Mouse (Mus musculus) embryonic fibroblast, embryonic 13.5 days (primary cell): Measurements from ENCODE around the gene Slc4a2. TPM values are rescaled to one million over a fixed set of nuclear protein-coding genes. Genes with fewer than 3 reads are reported as not detected.

Experiments used
- H3K27ac ChIP-seq: 2 replicates; pipeline ENCODE4 v1.5.1; 2012; ENCODE audit warnings: low read length, control low read depth, inconsistent platforms; ENCODE audit not compliant: insufficient read depth
- H3K4me1 ChIP-seq: 2 replicates; pipeline ENCODE4 v1.6.1; 2011; ENCODE audit warnings: low read length; ENCODE audit not compliant: control insufficient read depth, insufficient read depth
- H3K4me3 ChIP-seq: 2 replicates; pipeline ENCODE4 v1.5.1; 2011; ENCODE audit warnings: mild to moderate bottlenecking, control low read depth, low read length; ENCODE audit not compliant: insufficient read depth
- CTCF ChIP-seq: IDR thresholded peaks from 2 replicates; pipeline ENCODE4 v1.5.1; 2011; ENCODE audit warnings: mild to moderate bottlenecking, control low read depth, low read length, moderate library complexity, borderline replicate concordance; ENCODE audit not compliant: insufficient read depth
- POLR2A ChIP-seq: IDR thresholded peaks from 2 replicates; pipeline ENCODE4 v1.6.1; 2011; ENCODE audit warnings: low read depth, mild to moderate bottlenecking, control low read depth, low read length, moderate library complexity
- polyA plus RNA-seq: library from polyadenylated mRNA; stranded (reverse); fragments of >200 nt; gene quantifications from 2 replicates; pipeline ENCODE4 v1.2.4, GENCODE M21; 2011; ENCODE audit warnings: low read depth; ENCODE audit not compliant: missing spikeins, insufficient read length

Slc4a2 gene
- polyA plus RNA-seq, 1 experiment: 59.0 TPM

GRCm38 (mm10) chr5:24455613-24456012, 32.0 kb downstream of the Slc4a2 start:
- no peak overlapping the region for H3K27ac ChIP-seq
- no peak overlapping the region for H3K4me3 ChIP-seq
- no peak for TF ChIP-seq POLR2A
- no peak for TF ChIP-seq CTCF
- H3K4me1 ChIP-seq: peaks cover 11% of the 10 kb centered on the region

- TF ChIP-seq CTCF (no peak), POLR2A (no peak)
- Histone ChIP-seq H3K27ac (no peak overlapping the region), H3K4me1 (peaks cover 10% of the 10 kb centered on the region), H3K4me3 (no peak overlapping the region)
Observed at GRCm38 (mm10) chr5:24466762-24467161, 43.1 kb downstream of the Slc4a2 start.

GRCm38 (mm10) chr5:24470600-24470999, 47.0 kb downstream of the Slc4a2 start:
- Histone ChIP-seq H3K27ac (no peak overlapping the region), H3K4me1 (peaks cover 5% of the 10 kb centered on the region; the same call in 1 of the 2 replicates), H3K4me3 (no peak overlapping the region)
- no peak for TF ChIP-seq POLR2A
- peak; percentile 91 for TF ChIP-seq CTCF

GRCm38 (mm10) chr5:24472884-24473619, 49.4 kb downstream of the Slc4a2 start:
- Histone ChIP-seq H3K27ac (no peak overlapping the region), H3K4me3 (no peak overlapping the region), H3K4me1 (peaks cover 5% of the 10 kb centered on the region; the same call in 1 of the 2 replicates)
- TF ChIP-seq POLR2A (no peak), CTCF (no peak)

GRCm38 (mm10) chr5:24474025-24474722, 50.5 kb downstream of the Slc4a2 start:
- TF ChIP-seq POLR2A: no peak
- TF ChIP-seq CTCF: no peak
- no peak overlapping the region for H3K27ac ChIP-seq
- H3K4me1 ChIP-seq: peaks cover 5% of the 10 kb centered on the region; the same call in 1 of the 2 replicates
- no peak overlapping the region for H3K4me3 ChIP-seq

GRCm38 (mm10) chr5:24474723-24475261, 51.2 kb downstream of the Slc4a2 start:
- Histone ChIP-seq H3K4me1 (peaks cover 5% of the 10 kb centered on the region; the same call in 1 of the 2 replicates), H3K27ac (no peak overlapping the region), H3K4me3 (no peak overlapping the region)
- no peak for TF ChIP-seq POLR2A
- no peak for TF ChIP-seq CTCF

GRCm38 (mm10) chr5:24475476-24476241, 52.0 kb downstream of the Slc4a2 start:
- Histone ChIP-seq H3K4me1 (peaks cover 5% of the 10 kb centered on the region; the same call in 1 of the 2 replicates), H3K27ac (no peak overlapping the region), H3K4me3 (no peak overlapping the region)
- no peak for TF ChIP-seq CTCF

- TF ChIP-seq POLR2A (no peak), CTCF (no peak)
- Histone ChIP-seq H3K27ac (no peak overlapping the region), H3K4me3 (no peak overlapping the region), H3K4me1 (peaks cover 5% of the 10 kb centered on the region; the same call in 1 of the 2 replicates)
Observed at GRCm38 (mm10) chr5:24477909-24478308, 54.3 kb downstream of the Slc4a2 start.

- Histone ChIP-seq H3K27ac (no peak overlapping the region), H3K4me3 (no peak overlapping the region), H3K4me1 (peaks cover 2% of the 10 kb centered on the region; the same call in 1 of the 2 replicates)
- no peak for TF ChIP-seq POLR2A
- peak; percentile 51; the same call in 1 of the 2 replicates for TF ChIP-seq CTCF
Observed at GRCm38 (mm10) chr5:24481647-24482046, 58.0 kb downstream of the Slc4a2 start.
